Mouse (Mus musculus): ENCODE results near the gene Map4k5. TPM values are rescaled to one million over a fixed set of nuclear protein-coding genes. Genes with fewer than 3 reads are reported as not detected.

Map4k5 gene
- polyA plus RNA-seq, 1 experiment from 2014 or later = 23.5 TPM

DNA sequence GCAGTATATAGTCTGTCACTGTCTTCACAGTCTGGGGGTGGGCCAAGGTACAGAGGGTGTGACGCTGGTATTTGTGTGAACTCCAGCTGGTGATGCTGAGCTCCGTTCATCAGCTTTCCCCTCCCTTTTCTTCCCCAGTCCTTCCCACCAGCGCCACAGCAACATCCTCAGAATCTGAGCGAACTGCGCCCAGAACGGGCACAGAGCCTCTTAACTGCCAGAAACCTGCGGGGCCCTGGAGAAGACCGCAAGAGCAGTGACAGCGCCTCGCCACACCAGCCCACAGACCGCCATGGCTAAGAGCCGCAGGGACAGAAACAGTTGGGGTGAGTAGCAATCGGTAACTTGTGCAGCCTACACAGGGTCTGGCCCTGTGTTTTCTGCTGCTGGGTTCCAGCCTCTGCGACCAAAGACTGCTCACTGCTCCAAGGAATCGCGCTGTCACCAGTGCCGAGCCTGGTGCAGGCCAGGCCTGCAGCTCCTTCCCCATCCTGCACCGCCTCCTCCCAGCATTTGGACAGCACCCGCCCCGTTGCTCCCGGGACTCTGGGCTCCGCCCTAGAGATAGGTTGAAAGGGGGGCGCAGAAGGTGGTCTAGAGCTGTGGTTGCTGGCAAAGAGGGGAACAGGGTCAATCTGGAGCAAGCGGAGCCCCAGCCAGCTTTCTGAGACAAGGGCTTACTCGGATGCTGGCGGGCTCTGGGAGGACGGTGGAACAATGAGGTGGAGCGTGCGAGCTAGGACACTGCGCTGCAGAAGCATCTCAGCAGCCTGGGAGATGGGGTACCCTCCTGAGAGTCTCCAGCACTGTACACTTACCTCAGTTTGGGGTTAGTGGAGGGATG, 14.9 kb upstream of the Map4k5 start:
- Histone ChIP-seq H3K27ac (peak overlapping the region; percentile 88), H3K27me3 (ENCODE audit: poor library complexity, severe bottlenecking) (peaks cover 16% of the 10 kb centered on the region), H3K4me1 (peaks cover 17% of the 10 kb centered on the region), H3K4me3 (peak overlapping the region; percentile 65), H3K9me3 (no peaks in the 10 kb centered on the region), H3K36me3 (replicated peaks) (no peaks in the 10 kb centered on the region)
- peak; percentile 74 for DNase-seq (ENCODE audit: extremely low spot score, low spot score)
- 2% methylated on average over 30 of the region's 30 CpGs for WGBS

DNA sequence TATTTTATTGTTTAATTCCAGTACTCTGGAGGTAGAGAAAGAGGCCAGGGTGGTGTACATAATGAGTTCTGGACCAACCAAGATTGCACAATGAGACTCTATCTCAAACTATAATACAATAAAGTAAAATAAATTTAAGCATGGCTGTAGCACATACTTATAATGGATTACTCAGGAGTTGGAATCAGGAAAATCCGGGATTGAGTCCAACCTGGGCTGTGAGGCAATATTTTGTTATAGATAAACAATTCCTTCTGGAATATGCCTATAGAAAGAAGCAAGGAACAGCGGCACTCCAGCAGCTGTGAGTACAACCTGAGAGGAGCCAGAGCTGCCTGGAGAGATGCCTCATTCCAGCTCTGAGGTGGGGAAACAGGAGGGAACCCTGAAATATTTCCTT, 12.0 kb upstream of the Map4k5 start:
- no peak overlapping the region for H3K4me3 ChIP-seq
- WGBS = 77% methylated on average over 2 of the region's 2 CpGs
- H3K27me3 ChIP-seq (ENCODE audit: poor library complexity, severe bottlenecking) = peaks cover 16% of the 10 kb centered on the region
- peaks cover 17% of the 10 kb centered on the region for H3K4me1 ChIP-seq
- H3K27ac ChIP-seq = no peak overlapping the region
- H3K36me3 ChIP-seq (replicated peaks) = no peaks in the 10 kb centered on the region
- no peaks in the 10 kb centered on the region for H3K9me3 ChIP-seq
- DNase-seq (ENCODE audit: extremely low spot score, low spot score) = no peak

DNA sequence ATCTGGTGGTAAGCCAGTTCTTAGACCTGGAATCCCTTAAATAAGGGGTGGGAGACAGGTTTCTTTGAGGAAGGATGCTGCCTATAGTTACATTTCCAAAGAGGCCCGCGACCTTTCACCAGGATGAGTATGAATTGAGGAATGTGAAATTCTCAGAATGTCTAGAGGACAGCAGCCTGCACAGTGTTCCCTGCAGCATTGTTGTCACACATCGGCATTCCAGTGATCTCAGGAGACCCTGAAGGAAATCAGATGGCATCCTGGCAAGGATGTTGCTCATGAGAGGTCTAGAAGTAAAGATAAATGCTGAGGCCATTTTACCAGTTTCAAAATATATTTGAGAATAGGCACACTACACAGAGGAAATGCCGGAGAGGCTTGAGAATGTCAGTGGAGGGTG, 5.1 kb upstream of the Map4k5 start:
- peaks cover 4% of the 10 kb centered on the region for H3K4me1 ChIP-seq
- no peaks in the 10 kb centered on the region for H3K36me3 ChIP-seq (replicated peaks)
- no peak for DNase-seq (ENCODE audit: extremely low spot score, low spot score)
- H3K9me3 ChIP-seq = no peaks in the 10 kb centered on the region
- no peak overlapping the region for H3K4me3 ChIP-seq
- H3K27me3 ChIP-seq (ENCODE audit: poor library complexity, severe bottlenecking) = no peaks in the 10 kb centered on the region
- WGBS = 89% methylated on average over 4 of the region's 4 CpGs
- no peak overlapping the region for H3K27ac ChIP-seq

DNA sequence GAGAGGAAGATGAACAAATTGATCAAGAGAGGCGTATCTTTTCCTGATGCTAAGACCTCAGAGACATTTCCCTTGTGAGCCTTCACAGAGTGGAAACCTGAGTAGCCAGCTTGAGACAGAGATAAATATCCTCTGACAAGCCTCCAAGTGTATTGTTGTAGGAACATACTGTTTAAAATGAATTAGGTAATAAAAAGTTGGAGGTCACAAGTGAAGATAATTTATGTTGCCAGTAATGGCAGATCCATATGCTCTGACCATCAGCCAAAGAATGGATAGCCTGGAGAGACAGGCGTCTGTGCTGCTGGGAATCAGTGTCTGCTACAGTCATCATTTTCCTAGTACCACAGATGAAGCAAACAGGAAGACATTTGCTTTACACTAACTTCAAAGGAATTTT, 2.0 kb upstream of the Map4k5 start:
- no peak for DNase-seq (ENCODE audit: extremely low spot score, low spot score)
- Histone ChIP-seq H3K4me1 (peaks cover 26% of the 10 kb centered on the region), H3K27ac (no peak overlapping the region), H3K27me3 (ENCODE audit: poor library complexity, severe bottlenecking) (no peaks in the 10 kb centered on the region), H3K4me3 (no peak overlapping the region), H3K9me3 (no peaks in the 10 kb centered on the region), H3K36me3 (replicated peaks) (peaks cover 5% of the 10 kb centered on the region; the same call in 1 of the 2 replicates)
- 86% methylated on average over 2 of the region's 2 CpGs for WGBS

DNA sequence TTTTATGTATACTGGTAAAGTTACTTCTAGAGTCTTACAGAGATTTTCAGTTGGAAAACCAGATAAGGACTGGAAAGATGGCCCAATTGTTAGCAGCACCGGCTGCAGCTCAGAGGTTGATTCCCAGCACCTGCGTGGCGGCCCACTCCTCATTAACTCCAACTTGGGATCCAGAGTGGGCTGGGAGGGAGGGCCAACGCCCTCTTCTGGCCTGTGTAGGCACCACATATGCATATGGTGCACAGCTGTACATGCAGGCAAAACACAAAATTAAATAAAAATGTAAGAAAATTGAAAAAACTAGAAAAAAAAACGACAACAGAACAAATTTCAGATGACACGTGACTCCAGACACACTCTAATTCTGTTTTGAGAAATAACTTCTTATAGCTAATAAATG, 927 bp upstream of the Map4k5 start:
- H3K27ac ChIP-seq = no peak overlapping the region
- H3K4me3 ChIP-seq = no peak overlapping the region
- H3K9me3 ChIP-seq = no peaks in the 10 kb centered on the region
- 68% methylated on average over 6 of the region's 6 CpGs for WGBS
- H3K36me3 ChIP-seq (replicated peaks) = peaks cover 7% of the 10 kb centered on the region; the same call in 1 of the 2 replicates
- DNase-seq (ENCODE audit: extremely low spot score, low spot score) = no peak
- peaks cover 35% of the 10 kb centered on the region for H3K4me1 ChIP-seq
- no peaks in the 10 kb centered on the region for H3K27me3 ChIP-seq (ENCODE audit: poor library complexity, severe bottlenecking)

DNA sequence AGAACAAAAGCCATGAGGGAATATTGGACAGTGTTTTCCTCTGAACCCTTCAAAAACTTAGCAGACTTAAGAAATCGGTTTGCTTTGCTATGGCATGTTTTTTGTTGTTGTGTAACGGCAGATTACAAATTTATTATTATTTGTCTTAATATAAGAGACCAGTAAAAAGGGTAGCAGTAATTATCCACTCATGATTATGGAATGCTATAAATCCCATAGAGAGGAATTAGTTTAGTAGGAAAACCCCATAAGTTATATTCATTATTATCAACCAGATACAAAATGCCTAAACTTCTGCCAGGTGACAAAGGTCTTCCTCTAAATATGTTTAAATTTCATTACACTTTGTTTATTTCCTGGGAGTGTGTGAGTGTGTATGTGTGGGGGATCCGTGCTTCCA, 1.3 kb downstream of the Map4k5 start:
- H3K27ac ChIP-seq = peak overlapping the region; percentile 98
- no peaks in the 10 kb centered on the region for H3K9me3 ChIP-seq
- peak overlapping the region; percentile 91 for H3K4me3 ChIP-seq
- no peaks in the 10 kb centered on the region for H3K27me3 ChIP-seq (ENCODE audit: poor library complexity, severe bottlenecking)
- peaks cover 43% of the 10 kb centered on the region for H3K4me1 ChIP-seq
- DNase-seq (ENCODE audit: extremely low spot score, low spot score) = no peak
- WGBS = 52% methylated on average over 3 of the region's 3 CpGs
- H3K36me3 ChIP-seq (replicated peaks) = peaks cover 18% of the 10 kb centered on the region

DNA sequence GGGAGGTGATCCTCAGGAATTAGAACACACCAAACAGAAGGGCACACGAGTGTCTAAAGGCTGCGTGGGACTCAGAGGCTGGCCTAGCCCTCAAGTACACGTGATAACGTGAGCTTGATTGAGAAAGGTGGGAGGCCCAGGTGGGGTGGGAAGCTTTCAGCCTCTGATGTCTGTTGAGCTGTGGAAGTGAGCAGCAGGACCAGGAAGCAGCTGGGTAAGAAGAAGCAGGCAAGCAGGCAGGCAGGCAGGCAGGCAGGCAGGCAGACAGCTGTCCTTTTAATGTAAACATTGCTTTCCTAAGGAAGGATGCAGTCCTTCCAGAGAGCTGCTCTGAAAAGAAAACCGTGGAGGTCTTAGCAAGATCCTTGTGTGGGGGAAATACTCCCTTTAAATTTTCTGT, 2.5 kb downstream of the Map4k5 start:
- Histone ChIP-seq H3K27me3 (ENCODE audit: poor library complexity, severe bottlenecking) (no peaks in the 10 kb centered on the region), H3K27ac (peak overlapping the region; percentile 68), H3K36me3 (replicated peaks) (peaks cover 26% of the 10 kb centered on the region), H3K4me1 (peaks cover 43% of the 10 kb centered on the region), H3K9me3 (no peaks in the 10 kb centered on the region), H3K4me3 (peak overlapping the region; percentile 91)
- no peak for DNase-seq (ENCODE audit: extremely low spot score, low spot score)
- 34% methylated on average over 5 of the region's 5 CpGs for WGBS

DNA sequence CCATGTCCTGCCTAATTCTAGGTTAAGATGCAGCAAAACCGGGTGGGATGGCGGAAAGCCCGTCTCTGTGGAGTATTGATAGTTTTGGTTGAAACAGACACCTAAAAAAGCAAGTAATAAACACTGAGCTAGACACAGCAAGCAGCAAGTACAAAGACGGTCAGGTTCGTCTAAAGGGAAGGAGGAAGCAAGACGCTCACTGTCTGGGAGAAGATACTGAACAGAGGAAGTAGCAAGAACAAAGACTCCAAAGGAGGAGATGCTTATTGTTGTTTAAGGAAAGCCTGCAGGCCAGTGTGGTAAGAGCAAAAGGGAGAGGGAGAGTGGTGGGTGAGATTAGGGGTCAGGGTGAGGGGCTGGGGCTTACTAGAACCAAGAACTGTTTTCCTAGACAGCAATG, 2.9 kb downstream of the Map4k5 start:
- H3K36me3 ChIP-seq (replicated peaks) = peaks cover 28% of the 10 kb centered on the region
- H3K27ac ChIP-seq = peak overlapping the region; percentile 68
- WGBS = 55% methylated on average over 6 of the region's 6 CpGs
- no peaks in the 10 kb centered on the region for H3K9me3 ChIP-seq
- no peak for DNase-seq (ENCODE audit: extremely low spot score, low spot score)
- H3K4me3 ChIP-seq = peak overlapping the region; percentile 91
- H3K27me3 ChIP-seq (ENCODE audit: poor library complexity, severe bottlenecking) = no peaks in the 10 kb centered on the region
- peaks cover 43% of the 10 kb centered on the region for H3K4me1 ChIP-seq

DNA sequence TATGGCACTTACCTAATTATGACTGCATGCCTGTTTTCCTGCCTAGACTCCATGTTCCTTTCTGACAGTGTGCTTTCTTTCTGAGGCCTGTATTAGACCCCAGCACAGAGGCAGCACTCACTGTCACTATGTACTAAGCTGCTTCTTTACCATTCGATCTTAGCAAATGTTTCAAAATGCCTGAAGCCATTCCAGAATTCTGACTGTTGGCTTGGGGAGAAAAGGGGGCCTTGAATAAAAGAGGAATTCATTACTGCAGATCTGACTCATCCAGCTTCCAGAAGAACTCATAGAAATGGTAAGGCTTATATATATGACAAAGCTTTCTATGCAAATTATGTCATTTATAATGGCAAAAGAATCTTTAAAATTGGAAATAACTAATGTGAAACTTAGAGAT, 4.7 kb downstream of the Map4k5 start:
- WGBS = 84% methylated on average over 1 of the region's 1 CpGs
- peaks cover 42% of the 10 kb centered on the region for H3K36me3 ChIP-seq (replicated peaks)

DNA sequence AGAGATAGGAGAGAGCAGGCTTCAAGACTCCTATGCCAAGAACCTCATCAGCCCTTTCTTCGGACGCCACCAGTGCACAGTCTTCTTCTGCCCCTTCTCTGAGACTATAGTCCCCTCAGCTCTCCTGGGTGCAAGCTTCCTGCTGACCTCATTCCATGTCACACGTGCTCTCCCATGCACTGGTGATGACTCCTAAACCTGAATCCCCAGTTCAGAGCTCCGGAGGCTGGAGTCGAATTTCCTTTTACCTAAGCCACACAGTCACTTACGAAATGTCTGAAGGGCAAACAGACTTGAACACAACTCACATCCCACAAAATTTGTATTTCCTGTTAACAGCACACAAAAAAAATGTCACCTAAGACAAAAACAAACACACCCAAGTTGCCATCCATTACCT, 5.2 kb downstream of the Map4k5 start:
- WGBS = 90% methylated on average over 6 of the region's 6 CpGs
- Histone ChIP-seq H3K36me3 (replicated peaks) (peaks cover 44% of the 10 kb centered on the region), H3K4me1 (peaks cover 37% of the 10 kb centered on the region), H3K27ac (no peak overlapping the region), H3K9me3 (no peaks in the 10 kb centered on the region), H3K4me3 (no peak overlapping the region), H3K27me3 (ENCODE audit: poor library complexity, severe bottlenecking) (no peaks in the 10 kb centered on the region)
- no peak for DNase-seq (ENCODE audit: extremely low spot score, low spot score)

More for the DNA sequence above, 4.7 kb downstream of the Map4k5 start:
- H3K9me3 ChIP-seq = no peaks in the 10 kb centered on the region
- no peak overlapping the region for H3K27ac ChIP-seq
- no peak for DNase-seq (ENCODE audit: extremely low spot score, low spot score)
- H3K4me1 ChIP-seq = peaks cover 41% of the 10 kb centered on the region
- no peaks in the 10 kb centered on the region for H3K27me3 ChIP-seq (ENCODE audit: poor library complexity, severe bottlenecking)
- H3K4me3 ChIP-seq = no peak overlapping the region

DNA sequence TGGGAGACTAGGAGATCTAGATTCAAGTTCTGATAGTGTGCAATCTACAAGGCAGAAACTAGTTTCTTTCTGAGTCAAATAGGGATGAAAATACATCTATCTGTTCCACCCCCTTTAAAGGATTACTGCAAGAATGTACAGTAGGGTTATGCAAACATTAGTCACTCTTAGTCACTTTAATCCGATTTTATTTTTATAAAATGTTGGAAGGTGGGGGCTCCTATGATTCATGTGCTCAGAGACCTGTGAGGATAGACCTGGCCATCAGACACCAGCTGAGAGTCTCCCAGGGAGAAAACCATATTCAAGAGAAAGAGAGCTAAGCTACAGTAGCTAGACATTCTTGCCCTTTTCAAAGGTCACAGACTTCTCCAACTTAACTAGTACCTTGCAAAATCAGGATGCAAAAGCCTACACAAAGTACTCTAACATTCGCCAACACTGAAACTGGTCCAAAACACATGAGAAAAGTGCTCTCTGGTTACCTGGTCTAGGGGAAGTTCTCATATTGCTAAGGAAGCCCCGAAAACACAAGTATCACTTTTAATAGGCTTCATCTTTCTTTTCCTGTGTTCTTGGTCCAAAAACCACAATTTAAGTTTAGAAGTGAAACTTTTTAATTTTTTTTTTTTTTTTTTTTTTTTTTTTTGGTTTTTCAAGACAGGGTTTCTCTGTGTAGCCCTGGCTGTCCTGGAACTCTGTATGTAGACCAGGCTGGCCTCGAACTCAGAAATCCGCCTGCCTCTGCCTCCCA, 7.7 kb downstream of the Map4k5 start:
- 95% methylated on average over 5 of the region's 5 CpGs for WGBS
- no peak for DNase-seq (ENCODE audit: extremely low spot score, low spot score)
- H3K4me1 ChIP-seq = peaks cover 39% of the 10 kb centered on the region

DNA sequence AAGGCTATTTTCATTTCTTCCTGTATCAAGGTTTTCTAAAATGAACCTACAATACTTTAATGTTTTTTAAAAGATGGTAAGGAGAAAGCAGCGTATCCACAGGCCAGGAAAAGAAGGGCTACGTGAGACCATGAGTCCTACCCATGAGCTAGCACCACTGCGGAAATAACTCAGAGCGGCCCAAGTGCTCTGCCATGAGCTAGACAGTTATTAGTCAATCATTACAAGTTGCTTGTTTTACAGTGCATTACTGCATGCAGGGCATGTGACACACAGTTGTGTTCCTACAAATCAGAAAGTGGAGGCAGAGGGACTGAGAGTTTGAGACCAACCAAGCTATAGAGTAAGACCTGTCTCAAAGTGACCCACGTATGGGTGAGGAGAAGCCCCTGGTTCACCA, 8.9 kb downstream of the Map4k5 start:
- no peak for DNase-seq (ENCODE audit: extremely low spot score, low spot score)
- Histone ChIP-seq H3K4me1 (peaks cover 42% of the 10 kb centered on the region), H3K9me3 (no peaks in the 10 kb centered on the region), H3K27ac (no peak overlapping the region), H3K36me3 (replicated peaks) (peaks cover 38% of the 10 kb centered on the region), H3K4me3 (no peak overlapping the region), H3K27me3 (ENCODE audit: poor library complexity, severe bottlenecking) (no peaks in the 10 kb centered on the region)
- 96% methylated on average over 5 of the region's 5 CpGs for WGBS

More for the DNA sequence above, 7.7 kb downstream of the Map4k5 start:
- H3K4me3 ChIP-seq = no peak overlapping the region
- H3K27ac ChIP-seq = no peak overlapping the region
- H3K36me3 ChIP-seq (replicated peaks) = peaks cover 43% of the 10 kb centered on the region
- no peaks in the 10 kb centered on the region for H3K27me3 ChIP-seq (ENCODE audit: poor library complexity, severe bottlenecking)
- no peaks in the 10 kb centered on the region for H3K9me3 ChIP-seq
